Mouse (Mus musculus) CH12.LX (cell line): Measurements from ENCODE around the gene Ftsj3. TPM values are rescaled to one million over a fixed set of nuclear protein-coding genes. Genes with fewer than 3 reads are reported as not detected.

Experiments
- DNase-seq: peaks from one replicate; pipeline ENCODE4 v3.0.0-alpha.2; 2013; ENCODE audit errors: extremely low read depth
- H3K27ac ChIP-seq: 2 replicates; pipeline ENCODE4 v1.5.1; 2012; ENCODE audit warnings: low read depth, mild to moderate bottlenecking, control low read depth, moderate library complexity; ENCODE audit not compliant: insufficient read depth
- H3K27me3 ChIP-seq: replicated peaks from 2 replicates; pipeline ENCODE3; 2012; ENCODE audit warnings: inconsistent platforms
- H3K36me3 ChIP-seq, 2 experiments: replicated peaks in 1 of 2; 2 replicates each; pipeline versions ENCODE3 to v1.6.1; 2012; ENCODE audit warnings: inconsistent platforms in 1 of 2, low read length in 1 of 2, mild to moderate bottlenecking in 1 of 2, mixed read lengths in 1 of 2, moderate library complexity in 1 of 2; ENCODE audit not compliant: control insufficient read depth in 1 of 2, insufficient read depth in 1 of 2
- H3K4me1 ChIP-seq, 2 experiments: 2 replicates each; pipeline ENCODE4 v1.6.1; 2012; ENCODE audit warnings: inconsistent platforms in 1 of 2, moderate library complexity in 1 of 2; ENCODE audit not compliant: insufficient read depth in 2 of 2, control insufficient read depth in 1 of 2
- H3K4me2 ChIP-seq: 2 replicates; pipeline ENCODE4 v1.6.1; 2012; ENCODE audit warnings: low read depth, mild to moderate bottlenecking, control low read depth; ENCODE audit not compliant: poor library complexity, insufficient read depth, severe bottlenecking
- H3K4me3 ChIP-seq, 3 experiments: fragments of 150-350 bp in 1 of 3; sonication (generic) in 1 of 3; replicated peaks in 1 of 3; 2 replicates each; pipeline versions ENCODE3 to v1.5.1; 2011 to 2012; ENCODE audit warnings: low read depth in 2 of 3, low read length in 2 of 3, mild to moderate bottlenecking in 2 of 3, moderate library complexity in 2 of 3, control low read depth in 1 of 3, improper control_type of control experiment in 1 of 3, inconsistent platforms in 1 of 3, mixed read lengths in 1 of 3; ENCODE audit not compliant: poor library complexity in 1 of 3
- H3K79me2 ChIP-seq: replicated peaks from 2 replicates; pipeline ENCODE4 v1.6.1; 2012; ENCODE audit warnings: mild to moderate bottlenecking, moderate library complexity; ENCODE audit not compliant: control insufficient read depth, poor library complexity, insufficient read depth, severe bottlenecking; ENCODE audit errors: extremely low read depth
- H3K9ac ChIP-seq: 2 replicates; pipeline ENCODE4 v1.6.1; 2012; ENCODE audit warnings: low read depth, mild to moderate bottlenecking, control low read depth, moderate library complexity; ENCODE audit not compliant: insufficient read depth
- H3K9me3 ChIP-seq: replicated peaks from 2 replicates; pipeline ENCODE3; 2012; ENCODE audit warnings: low read length, inconsistent platforms, mixed read lengths
- BHLHE40 ChIP-seq: IDR thresholded peaks from 2 replicates; pipeline ENCODE4 v1.6.1; 2011; ENCODE audit warnings: mild to moderate bottlenecking, low read depth, low read length, improper control_type of control experiment
- CHD1 ChIP-seq: IDR thresholded peaks from 2 replicates; pipeline ENCODE4 v1.6.1; 2012; ENCODE audit warnings: low read depth, low read length, improper control_type of control experiment, inconsistent platforms
- CTCF ChIP-seq, 2 experiments: IDR thresholded peaks in 1 of 2; conservative IDR thresholded peaks in 1 of 2; 2 replicates each; pipeline ENCODE4 v1.5.1; 2011 to 2012; ENCODE audit warnings: low read depth in 2 of 2, low read length in 2 of 2, improper control_type of control experiment in 1 of 2, inconsistent platforms in 1 of 2, mild to moderate bottlenecking in 1 of 2, moderate library complexity in 1 of 2
- ELF1 ChIP-seq: IDR thresholded peaks from 2 replicates; pipeline ENCODE4 v1.6.1; 2014; ENCODE audit warnings: low read depth, mild to moderate bottlenecking, inconsistent platforms, low read length, improper control_type of control experiment
- EP300 ChIP-seq: IDR thresholded peaks from 2 replicates; pipeline ENCODE4 v1.6.1; 2011; ENCODE audit warnings: low read length, improper control_type of control experiment
- GABPA ChIP-seq: IDR thresholded peaks from 2 replicates; pipeline ENCODE4 v1.6.1; 2012; ENCODE audit warnings: low read depth, low read length, improper control_type of control experiment, inconsistent platforms; ENCODE audit not compliant: insufficient replicate concordance
- HCFC1 ChIP-seq: IDR thresholded peaks from 2 replicates; pipeline ENCODE4 v1.6.1; 2012; ENCODE audit warnings: low read depth, mild to moderate bottlenecking, inconsistent platforms, low read length, improper control_type of control experiment
- IRF4 ChIP-seq: IDR thresholded peaks from 2 replicates; pipeline ENCODE4 v1.6.1; 2014; ENCODE audit warnings: low read depth, mild to moderate bottlenecking, inconsistent platforms, low read length, improper control_type of control experiment
- JUN ChIP-seq: IDR thresholded peaks from 2 replicates; pipeline ENCODE4 v1.6.1; 2011; ENCODE audit warnings: low read depth, mild to moderate bottlenecking, low read length, improper control_type of control experiment, moderate library complexity; ENCODE audit not compliant: insufficient read depth
- KAT2A ChIP-seq: IDR thresholded peaks from 2 replicates; pipeline ENCODE4 v1.6.1; 2012; ENCODE audit warnings: low read length, improper control_type of control experiment, inconsistent platforms; ENCODE audit not compliant: insufficient replicate concordance
- MAZ ChIP-seq: IDR thresholded peaks from 2 replicates; pipeline ENCODE4 v1.6.1; 2012; ENCODE audit warnings: low read depth, mild to moderate bottlenecking, inconsistent platforms, low read length, improper control_type of control experiment, moderate library complexity
- MEF2A ChIP-seq: IDR thresholded peaks from 2 replicates; pipeline ENCODE4 v1.6.1; 2014; ENCODE audit warnings: low read depth, mild to moderate bottlenecking, inconsistent platforms, low read length, improper control_type of control experiment, borderline replicate concordance
- NELFE ChIP-seq: IDR thresholded peaks from 2 replicates; pipeline ENCODE4 v1.6.1; 2011; ENCODE audit warnings: low read depth, low read length, improper control_type of control experiment
- NRF1 ChIP-seq: IDR thresholded peaks from 2 replicates; pipeline ENCODE4 v1.6.1; 2014; ENCODE audit warnings: low read depth, mild to moderate bottlenecking, inconsistent platforms, low read length, improper control_type of control experiment, moderate library complexity
- RAD21 ChIP-seq: IDR thresholded peaks from 2 replicates; pipeline ENCODE4 v1.6.1; 2011; ENCODE audit warnings: low read depth, mild to moderate bottlenecking, low read length, improper control_type of control experiment, moderate library complexity
- SIN3A ChIP-seq: IDR thresholded peaks from 2 replicates; pipeline ENCODE4 v1.6.1; 2012; ENCODE audit warnings: low read length, improper control_type of control experiment, inconsistent platforms
- SMC3 ChIP-seq: IDR thresholded peaks from 2 replicates; pipeline ENCODE4 v1.6.1; 2011; ENCODE audit warnings: low read depth, low read length, improper control_type of control experiment
- USF1 ChIP-seq: IDR thresholded peaks from 2 replicates; pipeline ENCODE4 v1.6.1; 2014; ENCODE audit warnings: low read depth, mild to moderate bottlenecking, inconsistent platforms, low read length, improper control_type of control experiment
- ZC3H11A ChIP-seq: IDR thresholded peaks from 2 replicates; pipeline ENCODE4 v1.6.1; 2012; ENCODE audit warnings: low read depth, mild to moderate bottlenecking, inconsistent platforms, low read length, improper control_type of control experiment
- dilution Hi-C: fragments of 300-500 bp; cut with MboI; formaldehyde crosslinking; loops from 2 replicates; pipeline ENCODE4 v1.14.3; 2020; ENCODE audit warnings: low sequenced_read_pairs; ENCODE audit not compliant: extremely low pct_unique_long_range_greater_than_20kb, extremely low pct_ligation_motif_present
- in situ Hi-C: fragments of 300-500 bp; cut with MboI; formaldehyde crosslinking; loops from 3 replicates; pipeline ENCODE4 v1.14.3; 2019; ENCODE audit warnings: low sequenced_read_pairs, low pct_ligation_motif_present, low pct_unique_long_range_greater_than_20kb, mixed read lengths
- polyA plus RNA-seq: library from polyadenylated mRNA; unstranded; fragments of >175 nt; gene quantifications from 2 replicates; pipeline ENCODE4 v1.2.1, GENCODE M21; 2012; ENCODE audit warnings: low read depth; ENCODE audit not compliant: insufficient read length
- total RNA-seq, 2 experiments: library from RNA; depleted of rRNA; stranded (reverse); fragments of 300-350 nt in 1 of 2; fragments of >200 nt in 1 of 2; gene quantifications; 2 replicates each; pipeline ENCODE4 v1.2.3; 2012 to 2014

Ftsj3 gene
- total and polyA plus RNA-seq, 3 experiments: 178 to 298 (median 215) TPM

- Histone ChIP-seq H3K27me3 (no peaks in the 10 kb centered on the region), H3K27ac (no peak overlapping the region), H3K4me2 (no peak overlapping the region), H3K4me1 (peaks cover 0 to 14% of the 10 kb centered on the region in 2 experiments; a peak in 2 of 4 replicates), H3K9ac (no peak overlapping the region), H3K79me2 (no peaks in the 10 kb centered on the region), H3K9me3 (peaks cover 9% of the 10 kb centered on the region), H3K36me3 (no peaks in the 10 kb centered on the region), H3K4me3 (no peak overlapping the region)
- no peak for DNase-seq
- in situ Hi-C loops: no loop called here
- TF ChIP-seq NELFE: no peak
- no peak for TF ChIP-seq USF1
- TF ChIP-seq NRF1: no peak
- TF ChIP-seq JUN: no peak
- TF ChIP-seq BHLHE40: no peak
- TF ChIP-seq SIN3A: no peak
- no peak for TF ChIP-seq GABPA
- no peak for TF ChIP-seq KAT2A
- dilution Hi-C loops: no loop called here
These were observed 34.5 kb upstream of the Ftsj3 start for GRCm38 (mm10) chr11:106290376-106290775.

- H3K9ac ChIP-seq: no peak overlapping the region
- H3K36me3 ChIP-seq: no peaks in the 10 kb centered on the region
- no peaks in the 10 kb centered on the region for H3K27me3 ChIP-seq
- dilution Hi-C loops: no loop called here
- H3K4me3 ChIP-seq: no peak overlapping the region
- no peaks in the 10 kb centered on the region for H3K79me2 ChIP-seq
- peaks cover 0 to 14% of the 10 kb centered on the region in 2 experiments; a peak in 2 of 4 replicates for H3K4me1 ChIP-seq
- TF ChIP-seq SMC3 (peak; percentile 70), ZC3H11A (no peak), RAD21 (peak; percentile 46), EP300 (no peak), CTCF (conservative IDR thresholded peaks at IDR 0.05 in 1 of 2, IDR thresholded peaks at IDR 0.05 in 1 of 2; ENCODE audit: low read depth in 2 of 2, low read length in 2 of 2) (peak in 1 of 2 experiments; percentile 81; a peak in 2 of 4 replicates)
- TF ChIP-seq, all 38 proteins: peak for 3
- Histone ChIP-seq H3K9me3 (peaks cover 9% of the 10 kb centered on the region), H3K27ac (no peak overlapping the region), H3K4me2 (no peak overlapping the region)
- DNase-seq: no peak
- in situ Hi-C loops: loop anchor here (5.0 kb wide), 1 partner anchor 38 kb away; no protein-coding TSS in a partner anchor
These were observed 33.5 kb upstream of the Ftsj3 start for GRCm38 (mm10) chr11:106289369-106289768.

GRCm38 (mm10) chr11:106286987-106287386, 31.1 kb upstream of the Ftsj3 start:
- Histone ChIP-seq H3K4me3 (no peak overlapping the region), H3K79me2 (no peaks in the 10 kb centered on the region), H3K36me3 (no peaks in the 10 kb centered on the region), H3K27ac (no peak overlapping the region), H3K27me3 (peaks cover 4% of the 10 kb centered on the region), H3K9me3 (peaks cover 7% of the 10 kb centered on the region), H3K9ac (no peak overlapping the region), H3K4me2 (no peak overlapping the region), H3K4me1 (peaks cover 0 to 14% of the 10 kb centered on the region in 2 experiments; a peak in 2 of 4 replicates)
- no peak for DNase-seq
- dilution Hi-C loops: no loop called here
- no peak for TF ChIP-seq NRF1
- TF ChIP-seq IRF4: no peak
- no peak for TF ChIP-seq ELF1
- TF ChIP-seq MAZ: no peak
- no peak for TF ChIP-seq HCFC1
- TF ChIP-seq ZC3H11A: no peak
- no peak for TF ChIP-seq CHD1
- no peak for TF ChIP-seq MEF2A
- in situ Hi-C loops: loop anchor here (5.0 kb wide), 1 partner anchor 40 kb away; no protein-coding TSS in a partner anchor
